Mouse (Mus musculus): Measurements from ENCODE around the gene Lrrc23. TPM values are rescaled to one million over a fixed set of nuclear protein-coding genes. Genes with fewer than 3 reads are reported as not detected.
A peak's percentile ranks its signal among the peaks of the same experiment; 100 is the strongest.

Lrrc23 gene
- 3.3 and 4.8 TPM in 2 replicates for polyA plus RNA-seq (2015; fragmentation: Nextera tagmentation; extraction: Ambion mirVana)

- Histone ChIP-seq H3K4me1 (replicated peaks) (peaks cover 11% of the 10 kb centered on the region), H3K4me2 (peak within 1 kb of the TSS; percentile 65), H3K27me3 (no peaks in the 10 kb centered on the region), H3K9ac (peak within 1 kb of the TSS; percentile 23), H3K36me3 (no peaks in the 10 kb centered on the region), H3K4me3 (peak within 1 kb of the TSS; percentile 38), H3K27ac (replicated peaks) (peak within 1 kb of the TSS; percentile 29; the same call in 1 of the 2 replicates), H3K9me3 (no peaks in the 10 kb centered on the region)
- WGBS = 2% methylated on average over 23 of the region's 23 CpGs
- ATAC-seq (ENCODE audit: low FRiP score, low read depth) = peak; percentile 60
These were observed at the start of gene Lrrc23 for GRCm38 (mm10) chr6:124779222-124779983. TSS of gene Lrrc23 (minus strand) at chr6:124779727.

- no peaks in the 10 kb centered on the region for H3K9me3 ChIP-seq
- ATAC-seq (ENCODE audit: low FRiP score, low read depth) = no peak
- 23% methylated on average over 10 of the region's 10 CpGs for whole genome bisulfite sequencing
- H3K4me2 ChIP-seq = peak overlapping the region; percentile 77
- peak overlapping the region; percentile 51 for H3K9ac ChIP-seq
- H3K4me1 ChIP-seq (replicated peaks) = peaks cover 22% of the 10 kb centered on the region
- peak overlapping the region; percentile 78 for H3K4me3 ChIP-seq
- peaks cover 29% of the 10 kb centered on the region for H3K36me3 ChIP-seq
- H3K27me3 ChIP-seq = no peaks in the 10 kb centered on the region
- H3K27ac ChIP-seq (replicated peaks) = peak overlapping the region; percentile 92
These were observed 48.6 kb upstream of the Lrrc23 start for GRCm38 (mm10) chr6:124828101-124828592.

DNA sequence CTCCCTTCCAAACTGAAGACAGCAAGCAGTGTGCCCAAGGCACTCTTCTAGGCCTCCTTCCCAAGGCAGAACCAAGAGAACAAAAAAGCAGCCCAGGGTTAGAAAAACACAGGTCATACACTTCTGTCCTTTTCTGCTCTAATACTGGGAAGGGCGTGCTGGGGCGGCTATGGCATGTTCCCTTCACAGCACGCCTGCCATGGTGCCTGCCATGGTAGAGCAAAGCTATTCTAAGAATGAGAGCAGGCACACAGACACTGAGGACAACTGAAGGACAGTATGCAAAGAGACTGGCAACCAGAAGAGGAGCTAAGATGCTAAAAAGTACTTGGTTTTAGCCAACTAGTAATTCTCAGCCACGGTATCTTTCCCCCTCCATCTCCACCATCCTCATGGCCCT, 42.5 kb upstream of the Lrrc23 start:
- 93% methylated on average over 4 of the region's 4 CpGs for whole genome bisulfite sequencing
- peaks cover 1% of the 10 kb centered on the region; the same call in 1 of the 2 replicates for H3K4me1 ChIP-seq (replicated peaks)
- no peak overlapping the region for H3K27ac ChIP-seq (replicated peaks)
- no peaks in the 10 kb centered on the region for H3K27me3 ChIP-seq
- no peak for ATAC-seq (ENCODE audit: low FRiP score, low read depth)
- no peak overlapping the region for H3K9ac ChIP-seq
- peaks cover 89% of the 10 kb centered on the region for H3K36me3 ChIP-seq
- H3K9me3 ChIP-seq = no peaks in the 10 kb centered on the region
- H3K4me2 ChIP-seq = no peak overlapping the region
- no peak overlapping the region for H3K4me3 ChIP-seq

GRCm38 (mm10) chr6:124820891-124821290, 41.4 kb upstream of the Lrrc23 start:
- no peak overlapping the region for H3K27ac ChIP-seq (replicated peaks)
- H3K9ac ChIP-seq = no peak overlapping the region
- peaks cover 95% of the 10 kb centered on the region for H3K36me3 ChIP-seq
- H3K4me2 ChIP-seq = no peak overlapping the region
- 90% methylated on average over 5 of the region's 5 CpGs for WGBS
- ATAC-seq (ENCODE audit: low FRiP score, low read depth) = no peak
- H3K4me3 ChIP-seq = no peak overlapping the region
- no peaks in the 10 kb centered on the region for H3K9me3 ChIP-seq
- no peaks in the 10 kb centered on the region for H3K27me3 ChIP-seq
- H3K4me1 ChIP-seq (replicated peaks) = no peaks in the 10 kb centered on the region

- Histone ChIP-seq H3K4me1 (replicated peaks) (peaks cover 13% of the 10 kb centered on the region), H3K9ac (no peak overlapping the region), H3K27me3 (no peaks in the 10 kb centered on the region), H3K27ac (replicated peaks) (no peak overlapping the region), H3K4me2 (no peak overlapping the region), H3K36me3 (peaks cover 67% of the 10 kb centered on the region), H3K4me3 (no peak overlapping the region), H3K9me3 (no peaks in the 10 kb centered on the region)
- no peak for ATAC-seq (ENCODE audit: low FRiP score, low read depth)
- 89% methylated on average over 8 of the region's 8 CpGs for WGBS
These were observed 38.4 kb upstream of the Lrrc23 start for GRCm38 (mm10) chr6:124817971-124818370.

GRCm38 (mm10) chr6:124817563-124817962, 38.0 kb upstream of the Lrrc23 start:
- Histone ChIP-seq H3K4me3 (no peak overlapping the region), H3K9me3 (no peaks in the 10 kb centered on the region), H3K4me1 (replicated peaks) (peaks cover 17% of the 10 kb centered on the region), H3K36me3 (peaks cover 63% of the 10 kb centered on the region), H3K9ac (no peak overlapping the region), H3K27me3 (no peaks in the 10 kb centered on the region), H3K27ac (replicated peaks) (no peak overlapping the region), H3K4me2 (no peak overlapping the region)
- WGBS = 99% methylated on average over 8 of the region's 8 CpGs
- ATAC-seq (ENCODE audit: low FRiP score, low read depth) = no peak

- H3K4me1 ChIP-seq (replicated peaks) = peaks cover 22% of the 10 kb centered on the region
- peaks cover 59% of the 10 kb centered on the region for H3K36me3 ChIP-seq
- no peaks in the 10 kb centered on the region for H3K9me3 ChIP-seq
- WGBS = 97% methylated on average over 11 of the region's 11 CpGs
- H3K4me2 ChIP-seq = no peak overlapping the region
- H3K27me3 ChIP-seq = no peaks in the 10 kb centered on the region
- H3K9ac ChIP-seq = no peak overlapping the region
- no peak overlapping the region for H3K4me3 ChIP-seq
- no peak overlapping the region for H3K27ac ChIP-seq (replicated peaks)
- ATAC-seq (ENCODE audit: low FRiP score, low read depth) = no peak
These were observed 37.6 kb upstream of the Lrrc23 start for GRCm38 (mm10) chr6:124817125-124817524.

DNA sequence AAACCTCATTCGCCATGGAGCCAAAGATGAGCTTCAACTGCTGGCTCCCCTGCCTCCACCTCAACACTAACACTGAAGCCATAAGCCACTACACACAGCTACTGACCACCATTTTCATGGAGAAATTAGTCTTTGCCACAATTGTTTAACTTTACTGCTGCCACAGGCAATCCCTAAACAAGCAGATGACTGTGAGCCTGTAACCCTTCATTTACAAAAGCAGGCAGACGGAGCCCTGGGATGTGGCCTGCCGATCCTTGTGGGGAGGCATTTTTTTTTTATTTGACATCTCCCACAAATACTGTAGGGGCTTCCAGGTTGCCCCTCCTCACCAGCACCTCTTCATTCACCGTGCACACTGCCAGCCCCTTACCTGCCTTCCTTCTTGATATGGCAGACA, 37.1 kb upstream of the Lrrc23 start:
- WGBS = 86% methylated on average over 4 of the region's 4 CpGs

GRCm38 (mm10) chr6:124814858-124815774, 35.6 kb upstream of the Lrrc23 start:
- Histone ChIP-seq H3K27ac (replicated peaks) (no peak overlapping the region), H3K9me3 (no peaks in the 10 kb centered on the region), H3K4me1 (replicated peaks) (peaks cover 30% of the 10 kb centered on the region), H3K4me3 (no peak overlapping the region), H3K4me2 (peak overlapping the region; percentile 72), H3K9ac (no peak overlapping the region), H3K36me3 (peaks cover 47% of the 10 kb centered on the region), H3K27me3 (no peaks in the 10 kb centered on the region)
- no peak for ATAC-seq (ENCODE audit: low FRiP score, low read depth)
- WGBS = 66% methylated on average over 9 of the region's 9 CpGs

More for the DNA sequence above, 37.1 kb upstream of the Lrrc23 start:
- no peak for ATAC-seq (ENCODE audit: low FRiP score, low read depth)
- Histone ChIP-seq H3K27ac (replicated peaks) (no peak overlapping the region), H3K4me1 (replicated peaks) (peaks cover 27% of the 10 kb centered on the region), H3K9me3 (no peaks in the 10 kb centered on the region), H3K4me2 (no peak overlapping the region), H3K4me3 (no peak overlapping the region), H3K27me3 (no peaks in the 10 kb centered on the region), H3K9ac (no peak overlapping the region), H3K36me3 (peaks cover 58% of the 10 kb centered on the region)

- peaks cover 37% of the 10 kb centered on the region for H3K4me1 ChIP-seq (replicated peaks)
- H3K4me2 ChIP-seq = peak overlapping the region; percentile 72
- H3K27me3 ChIP-seq = no peaks in the 10 kb centered on the region
- no peak overlapping the region for H3K9ac ChIP-seq
- no peaks in the 10 kb centered on the region for H3K9me3 ChIP-seq
- H3K36me3 ChIP-seq = peaks cover 40% of the 10 kb centered on the region
- peak; percentile 42 for ATAC-seq (ENCODE audit: low FRiP score, low read depth)
- H3K4me3 ChIP-seq = peak overlapping the region; percentile 70
- WGBS = 37% methylated on average over 8 of the region's 8 CpGs
- peak overlapping the region; percentile 90 for H3K27ac ChIP-seq (replicated peaks)
These were observed 34.9 kb upstream of the Lrrc23 start for GRCm38 (mm10) chr6:124814448-124814847.

DNA sequence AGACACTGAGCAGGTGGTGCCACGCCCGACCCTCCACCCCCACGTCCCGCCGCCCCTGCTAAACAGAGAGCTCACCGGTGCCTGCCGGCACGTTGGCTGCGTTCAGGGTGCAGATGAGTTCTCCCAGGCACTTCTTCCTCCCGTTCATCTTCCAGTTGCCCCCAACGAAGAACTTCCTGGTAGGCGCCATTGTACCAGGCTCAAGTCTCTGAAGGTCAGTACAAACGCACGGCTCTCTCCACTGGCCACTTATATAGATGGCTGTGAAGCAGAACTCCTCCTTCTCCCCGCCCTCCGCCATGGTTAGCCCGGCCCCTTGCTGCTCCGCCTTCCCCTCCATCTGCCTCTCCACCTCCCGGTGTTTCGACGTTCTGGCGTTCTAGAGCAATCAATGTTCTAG, 34.4 kb upstream of the Lrrc23 start, which contains the start of gene Tpi1:
Gene Tpi1, minus strand, starts transcription at position 364 of the 400 bp plus-strand sequence.
- peak within 1 kb of the TSS; percentile 70 for H3K4me3 ChIP-seq
- peaks cover 42% of the 10 kb centered on the region for H3K4me1 ChIP-seq (replicated peaks)
- H3K36me3 ChIP-seq = peaks cover 36% of the 10 kb centered on the region
- H3K4me2 ChIP-seq = peak within 1 kb of the TSS; percentile 72
- under 1% methylated on average over 22 of the region's 22 CpGs for WGBS
- peak within 1 kb of the TSS; percentile 81 for H3K9ac ChIP-seq
- H3K9me3 ChIP-seq = no peaks in the 10 kb centered on the region
- peak; percentile 88 for ATAC-seq (ENCODE audit: low FRiP score, low read depth)
- H3K27ac ChIP-seq (replicated peaks) = peak within 1 kb of the TSS; percentile 90
- no peaks in the 10 kb centered on the region for H3K27me3 ChIP-seq
